Mouse (Mus musculus) lung, postnatal 0 days (tissue): ENCODE measurements at regions not wholly inside any gene's neighbourhood (a gene's known extent, or its start where the extent isn't known, plus 50 kb on each side); places are given as distances from the start of the nearest gene placed in this dataset.

Source experiments
- CTCF ChIP-seq: IDR thresholded peaks from 2 replicates; pipeline ENCODE4 v1.5.1; 2016; ENCODE audit warnings: antibody characterized with exemption, mild to moderate bottlenecking
- EP300 ChIP-seq: IDR thresholded peaks from 2 replicates; pipeline ENCODE4 v1.6.1; 2016; ENCODE audit warnings: antibody characterized with exemption, mild to moderate bottlenecking, control low read depth

GRCm38 (mm10) chr1:78882455-78882854, 65.9 kb downstream of the Kcne4 start:
- TF ChIP-seq EP300 (no peak), CTCF (no peak)
